Mouse (Mus musculus) C2C12 (cell line): ENCODE data around the gene Calr4. TPM values are rescaled to one million over a fixed set of nuclear protein-coding genes. Genes with fewer than 3 reads are reported as not detected.

Source experiments
- H3K27me3 ChIP-seq: one replicate; pipeline ENCODE4 v1.6.1; 2011; ENCODE audit not compliant: control insufficient read depth, insufficient read depth, insufficient read length
- H3K36me3 ChIP-seq: one replicate; pipeline ENCODE4 v1.6.1; 2011; ENCODE audit not compliant: control insufficient read depth, insufficient read depth
- H3K4me3 ChIP-seq: one replicate; pipeline ENCODE4 v1.5.1; 2011; ENCODE audit warnings: mild to moderate bottlenecking, control low read depth; ENCODE audit not compliant: poor library complexity, insufficient read depth, severe bottlenecking
- H3K79me2 ChIP-seq: one replicate; pipeline ENCODE4 v1.6.1; 2011; ENCODE audit not compliant: control insufficient read depth, insufficient read depth
- H3K79me3 ChIP-seq: one replicate; pipeline ENCODE4 v1.6.1; 2011; ENCODE audit warnings: low read depth, control low read depth
- H3ac ChIP-seq: one replicate; pipeline ENCODE3; 2011; ENCODE audit warnings: low read depth; ENCODE audit not compliant: control insufficient read depth, insufficient read length
- CEBPB ChIP-seq: IDR thresholded peaks from one replicate; pipeline ENCODE4 v1.6.1; 2011; ENCODE audit warnings: low read depth, mild to moderate bottlenecking, control low read depth, moderate library complexity
- CTCF ChIP-seq: IDR thresholded peaks from one replicate; pipeline ENCODE4 v1.5.1; 2011; ENCODE audit not compliant: control insufficient read depth, insufficient read depth, insufficient read length
- FOSL1 ChIP-seq: IDR thresholded peaks from one replicate; pipeline ENCODE4 v1.8.0; 2011; ENCODE audit warnings: mild to moderate bottlenecking, low read length; ENCODE audit not compliant: poor library complexity, insufficient read depth, severe bottlenecking
- MAX ChIP-seq: IDR thresholded peaks from one replicate; pipeline ENCODE4 v1.6.1; 2011; ENCODE audit warnings: mild to moderate bottlenecking, control low read depth
- MYOD1 ChIP-seq: IDR thresholded peaks from one replicate; pipeline ENCODE4 v1.6.1; 2011; ENCODE audit warnings: low read depth; ENCODE audit not compliant: control insufficient read depth, insufficient read length
- MYOG ChIP-seq: IDR thresholded peaks from one replicate; pipeline ENCODE4 v1.6.1; 2011; ENCODE audit not compliant: control insufficient read depth, insufficient read length; ENCODE audit errors: extremely low read depth
- USF1 ChIP-seq: IDR thresholded peaks from one replicate; pipeline ENCODE4 v1.6.1; 2011; ENCODE audit warnings: low read depth, mild to moderate bottlenecking, control low read depth, moderate library complexity
- polyA plus RNA-seq: library from polyadenylated mRNA; unstranded; fragments of >200 nt; fragmentation: generic; extraction: Trizol; gene quantifications from one replicate; pipeline ENCODE4 v1.2.1, GENCODE M21; 2012; ENCODE audit warnings: missing spikeins

The Calr4 gene
- polyA plus RNA-seq, 1 experiment: 0.04 TPM

DNA sequence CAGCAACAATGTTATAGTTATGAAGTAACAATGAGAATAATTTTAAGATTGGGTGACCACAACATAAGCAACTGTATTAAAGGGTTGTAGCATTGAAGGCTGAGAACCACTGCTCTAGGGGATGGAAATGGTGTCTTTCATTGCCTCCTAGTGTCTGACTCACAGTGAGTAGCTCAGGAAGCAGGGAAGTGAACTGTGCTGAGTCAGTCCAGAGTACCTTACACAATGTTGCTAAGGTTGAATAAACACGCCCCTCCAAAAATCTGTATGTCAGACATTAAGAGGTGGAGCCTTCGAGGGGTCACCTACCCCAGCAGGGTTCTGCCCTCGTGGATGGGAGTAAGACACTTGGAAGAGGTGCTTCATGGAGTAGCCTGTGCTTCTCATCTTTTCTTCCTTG, 20.3 kb upstream of the Calr4 start:
- no peaks in the 10 kb centered on the region for H3K79me3 ChIP-seq
- H3K79me2 ChIP-seq: no peaks in the 10 kb centered on the region
- TF ChIP-seq USF1 (no peak), CEBPB (peak; percentile 52), FOSL1 (no peak), MYOD1 (no peak)
- H3ac ChIP-seq: no peak overlapping the region
- no peaks in the 10 kb centered on the region for H3K36me3 ChIP-seq
- no peaks in the 10 kb centered on the region for H3K27me3 ChIP-seq
- H3K4me3 ChIP-seq: no peak overlapping the region

DNA sequence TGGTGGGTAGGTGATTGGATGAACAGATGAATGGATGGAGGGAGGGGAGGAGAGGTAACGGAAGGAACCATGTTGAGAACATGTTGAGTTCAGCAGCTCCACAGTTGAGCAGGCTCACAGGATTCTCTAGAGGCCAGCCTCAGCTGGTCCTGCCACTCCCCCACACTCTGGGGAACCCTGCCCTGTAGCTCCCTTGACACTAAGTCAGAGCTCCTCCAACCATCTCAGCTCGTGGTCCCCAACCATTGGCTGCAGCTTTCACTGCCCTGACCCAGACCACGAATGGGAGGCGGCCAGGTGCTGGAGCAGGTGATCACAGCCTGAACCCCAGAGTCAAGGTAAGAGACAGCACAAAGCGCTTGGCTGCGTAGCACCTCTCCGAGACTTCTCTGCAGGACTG, 16.3 kb upstream of the Calr4 start:
- no peaks in the 10 kb centered on the region for H3K79me2 ChIP-seq
- no peaks in the 10 kb centered on the region for H3K27me3 ChIP-seq
- H3K79me3 ChIP-seq: no peaks in the 10 kb centered on the region
- H3K36me3 ChIP-seq: no peaks in the 10 kb centered on the region
- TF ChIP-seq CTCF: no peak
- TF ChIP-seq USF1: no peak
- no peak for TF ChIP-seq CEBPB
- no peak for TF ChIP-seq MYOG
- TF ChIP-seq MAX: no peak
- TF ChIP-seq MYOD1: no peak
- no peak for TF ChIP-seq FOSL1
- no peak overlapping the region for H3K4me3 ChIP-seq
- no peak overlapping the region for H3ac ChIP-seq

DNA sequence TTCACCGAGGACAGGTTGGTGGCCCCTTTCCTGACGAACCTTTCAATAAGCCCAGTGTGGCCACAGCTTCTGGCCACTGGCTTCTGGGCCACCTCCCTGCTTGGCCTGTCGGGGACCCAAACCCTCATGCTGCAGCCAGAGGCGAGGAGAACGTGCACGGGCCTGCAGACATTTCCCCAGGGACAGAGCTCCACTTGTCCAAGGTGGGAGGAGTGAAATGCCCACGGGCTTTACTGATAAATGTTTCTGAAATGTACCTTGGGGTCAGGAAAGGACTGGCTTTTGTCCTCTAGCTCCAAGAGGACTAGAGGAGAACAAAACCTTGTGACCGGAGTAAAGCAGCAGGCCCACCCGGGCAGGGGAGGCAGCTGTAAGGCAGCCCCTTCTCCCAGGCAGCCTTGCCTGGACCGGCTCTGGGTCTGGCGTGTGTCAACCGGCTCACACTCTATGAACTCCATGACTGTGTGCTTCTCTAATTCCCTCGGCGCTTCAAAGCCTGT, 13.8 kb upstream of the Calr4 start:
- Histone ChIP-seq H3K79me3 (no peaks in the 10 kb centered on the region), H3K79me2 (no peaks in the 10 kb centered on the region), H3K36me3 (no peaks in the 10 kb centered on the region), H3K27me3 (no peaks in the 10 kb centered on the region), H3ac (no peak overlapping the region), H3K4me3 (no peak overlapping the region)
- TF ChIP-seq CEBPB (no peak), USF1 (no peak), MYOG (no peak), MAX (no peak)

DNA sequence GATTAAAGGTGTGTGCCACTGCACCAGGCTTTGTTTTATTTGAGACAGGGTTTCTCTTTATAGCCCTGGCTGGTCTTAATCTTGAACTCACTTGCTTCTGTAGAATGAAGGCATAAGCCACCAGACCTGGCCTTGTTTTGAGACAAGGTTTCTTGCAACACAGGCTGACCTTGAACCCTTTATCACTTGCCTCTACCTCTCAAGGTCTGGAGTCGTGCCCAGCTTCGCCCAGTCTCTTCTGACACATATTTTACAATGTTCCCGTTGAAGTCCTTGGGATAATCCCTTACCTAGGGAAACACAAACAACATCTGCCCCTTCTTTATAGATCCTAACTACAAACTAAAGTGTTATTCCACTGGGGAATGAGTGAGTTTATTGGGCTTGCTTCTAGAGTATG, 12.3 kb upstream of the Calr4 start:
- H3K36me3 ChIP-seq: no peaks in the 10 kb centered on the region
- H3K27me3 ChIP-seq: no peaks in the 10 kb centered on the region
- no peaks in the 10 kb centered on the region for H3K79me2 ChIP-seq
- TF ChIP-seq MAX (no peak), USF1 (no peak), FOSL1 (no peak), MYOD1 (no peak), CTCF (no peak), MYOG (no peak), CEBPB (no peak)
- no peak overlapping the region for H3K4me3 ChIP-seq
- no peaks in the 10 kb centered on the region for H3K79me3 ChIP-seq
- no peak overlapping the region for H3ac ChIP-seq

DNA sequence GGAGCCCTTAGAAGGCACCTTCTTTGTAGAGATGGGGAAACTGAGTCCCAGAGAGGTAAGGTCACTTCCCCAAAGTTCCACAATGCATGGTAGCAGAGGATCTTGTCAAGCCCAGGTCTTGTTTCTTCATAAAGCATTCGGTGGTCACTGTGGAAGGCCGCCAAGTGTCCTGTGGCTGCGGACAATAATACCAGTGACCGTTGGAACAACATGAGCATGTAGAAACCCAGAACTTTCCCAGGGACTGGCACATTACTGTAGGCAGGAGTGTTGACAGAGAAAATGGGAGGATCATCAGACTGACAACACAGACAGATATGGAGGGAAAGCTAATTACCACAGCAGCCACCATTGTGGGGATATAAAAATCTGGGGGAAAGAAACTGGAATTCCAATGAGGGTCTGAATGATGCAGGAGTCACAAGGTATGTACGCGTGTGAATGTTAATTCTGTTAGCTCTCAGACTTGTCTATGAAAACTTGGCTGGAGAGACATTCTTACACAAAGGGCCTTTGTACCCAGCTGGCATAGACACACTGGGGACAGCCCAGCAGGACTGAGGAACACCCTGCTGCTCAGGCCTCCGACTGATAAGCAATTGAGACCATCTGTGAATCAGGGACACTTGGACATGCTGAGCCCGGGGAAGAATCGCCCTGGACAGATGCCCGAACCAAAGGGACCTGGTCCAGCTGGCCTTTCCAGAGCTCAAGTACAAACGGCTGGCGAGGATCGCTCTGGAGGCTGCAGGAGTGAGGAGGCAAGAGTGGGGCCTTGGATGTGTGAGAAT, 9.3 kb upstream of the Calr4 start:
- H3ac ChIP-seq: no peak overlapping the region
- H3K27me3 ChIP-seq: no peaks in the 10 kb centered on the region
- TF ChIP-seq MAX: no peak
- TF ChIP-seq MYOD1: no peak
- TF ChIP-seq MYOG: no peak
- TF ChIP-seq USF1: no peak
- TF ChIP-seq CTCF: no peak
- no peak for TF ChIP-seq FOSL1
- TF ChIP-seq CEBPB: no peak
- H3K36me3 ChIP-seq: no peaks in the 10 kb centered on the region
- H3K79me3 ChIP-seq: no peaks in the 10 kb centered on the region
- H3K4me3 ChIP-seq: no peak overlapping the region
- H3K79me2 ChIP-seq: no peaks in the 10 kb centered on the region

DNA sequence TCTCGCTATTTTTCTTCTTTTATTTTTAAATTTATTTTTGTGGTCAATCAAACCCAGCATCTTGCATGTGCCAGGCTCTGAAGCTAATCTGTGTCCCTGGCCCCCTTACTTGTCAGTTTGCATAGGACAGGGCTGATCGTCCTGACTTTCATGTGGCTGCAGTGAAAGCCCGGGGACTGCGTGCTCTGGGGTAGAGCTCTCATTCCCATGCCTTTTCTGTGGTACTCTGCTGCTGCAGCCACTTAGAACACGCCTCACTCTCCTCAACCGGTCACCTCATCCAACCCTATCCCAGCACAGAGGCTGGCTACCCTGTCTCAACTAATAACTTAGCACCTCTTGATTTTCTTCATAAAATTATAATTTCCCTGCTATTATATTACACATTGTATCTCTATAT, 8.7 kb upstream of the Calr4 start:
- Histone ChIP-seq H3K4me3 (no peak overlapping the region), H3K27me3 (no peaks in the 10 kb centered on the region), H3K79me2 (no peaks in the 10 kb centered on the region), H3K79me3 (no peaks in the 10 kb centered on the region), H3K36me3 (no peaks in the 10 kb centered on the region), H3ac (no peak overlapping the region)
- TF ChIP-seq USF1 (no peak), CTCF (no peak), MYOG (no peak), MAX (no peak), FOSL1 (no peak), MYOD1 (no peak), CEBPB (no peak)
